ENCODE assay signal across 17 mouse cellular contexts in genomic region chr1:40943165-40943564, GRCm38 (mm10).
"Had no signal": no experiment of that assay in that cellular context is flagged by ENCODE, and none has a peak within 500 bp of the region (broad histone marks: within the 10 kb centered on the region; RNA-seq: fewer than 3 reads in every experiment).

No protein-coding gene starts in this region.

- DNase-seq: kidney, postnatal 36 days; layer of hippocampus, adult 9-11 months; layer of hippocampus, postnatal 36 days; liver, embryonic 13.5 days; liver, postnatal 0 days; lung, postnatal 14 days; retina, postnatal 1 day; right cerebral cortex, postnatal 4 days; spleen, adult 18-20 months; thymus, adult 18-20 months; thymus, postnatal 14 days had no signal

- H3K4me1 ChIP-seq: limb, embryonic 15.5 days; liver, embryonic 13.5 days; lung, embryonic 15.5 days; megakaryocyte, embryonic 14.5 days; neural tube, embryonic 12.5 days had no signal

- H3K9me3 ChIP-seq: limb, embryonic 15.5 days; liver, embryonic 13.5 days; lung, embryonic 15.5 days; neural tube, embryonic 12.5 days had no signal

- H3K9ac ChIP-seq: limb, embryonic 15.5 days; liver, embryonic 13.5 days; liver, postnatal 0 days; lung, embryonic 15.5 days; neural tube, embryonic 12.5 days had no signal

- H3K27ac ChIP-seq: kidney, postnatal 0 days; limb, embryonic 15.5 days; liver, embryonic 13.5 days; lung, embryonic 15.5 days; macrophage; neural tube, embryonic 12.5 days had no signal

- H3K36me3 ChIP-seq: limb, embryonic 15.5 days; liver, embryonic 13.5 days; lung, embryonic 15.5 days; neural tube, embryonic 12.5 days had no signal

- H3K4me2 ChIP-seq: limb, embryonic 15.5 days; liver, embryonic 13.5 days; lung, embryonic 15.5 days; neural tube, embryonic 12.5 days had no signal

- ATAC-seq: liver, postnatal 0 days had no signal

- H3K27me3 ChIP-seq: limb, embryonic 15.5 days; liver, embryonic 13.5 days; lung, embryonic 15.5 days; megakaryocyte, embryonic 14.5 days; neural tube, embryonic 12.5 days had no signal

- H3K4me3 ChIP-seq: limb, embryonic 15.5 days; liver, embryonic 13.5 days; lung, embryonic 15.5 days; megakaryocyte, embryonic 14.5 days; neural tube, embryonic 12.5 days had no signal
